Mouse (Mus musculus): Measurements from ENCODE around the gene Pgs1. TPM values are rescaled to one million over a fixed set of nuclear protein-coding genes. Genes with fewer than 3 reads are reported as not detected.
A peak's percentile ranks its signal among the peaks of the same experiment; 100 is the strongest.

Gene Pgs1
- total RNA-seq, 2 experiments from 2014 or later, result 75.1 to 79.4 TPM

GRCm38 (mm10) chr11:118003176-118003575, 17.1 kb downstream of the Pgs1 start:
- DNase-seq, result no peak

- DNase-seq, result no peak
Measured at GRCm38 (mm10) chr11:118003718-118004117, 17.6 kb downstream of the Pgs1 start.

GRCm38 (mm10) chr11:118004217-118004616, 18.1 kb downstream of the Pgs1 start:
- no peak for DNase-seq

GRCm38 (mm10) chr11:118007460-118008143, 21.5 kb downstream of the Pgs1 start:
- no peak for DNase-seq

- no peak for DNase-seq
Measured at GRCm38 (mm10) chr11:118008144-118008805, 22.2 kb downstream of the Pgs1 start.

GRCm38 (mm10) chr11:118008843-118009242, 22.8 kb downstream of the Pgs1 start:
- no peak for DNase-seq

- DNase-seq, result no peak
Measured at GRCm38 (mm10) chr11:118009865-118010571, 23.9 kb downstream of the Pgs1 start.

GRCm38 (mm10) chr11:118012595-118012994, 26.5 kb downstream of the Pgs1 start:
- no peak for DNase-seq

- DNase-seq, result no peak
Measured at GRCm38 (mm10) chr11:118013339-118013738, 27.2 kb downstream of the Pgs1 start.

GRCm38 (mm10) chr11:118014391-118014995, 28.4 kb downstream of the Pgs1 start:
- no peak for DNase-seq

- no peak for DNase-seq
Measured at GRCm38 (mm10) chr11:118015381-118016145, 29.5 kb downstream of the Pgs1 start.

- DNase-seq, result no peak
Measured at GRCm38 (mm10) chr11:118018328-118018727, 32.2 kb downstream of the Pgs1 start.

GRCm38 (mm10) chr11:118021806-118022205, 35.7 kb downstream of the Pgs1 start:
- peak; percentile 70 to 72 for DNase-seq

GRCm38 (mm10) chr11:118023475-118023874, 37.4 kb downstream of the Pgs1 start:
- no peak for DNase-seq

GRCm38 (mm10) chr11:118024111-118024510, 38.0 kb downstream of the Pgs1 start:
- no peak for DNase-seq

- no peak for DNase-seq
Measured at GRCm38 (mm10) chr11:118029170-118029569, 43.1 kb downstream of the Pgs1 start.

GRCm38 (mm10) chr11:118031134-118031533, 45.0 kb downstream of the Pgs1 start:
- no peak for DNase-seq

GRCm38 (mm10) chr11:118034395-118034794, 48.3 kb downstream of the Pgs1 start:
- DNase-seq, result no peak

GRCm38 (mm10) chr11:118035068-118035467, 49.0 kb downstream of the Pgs1 start:
- DNase-seq, result no peak

- DNase-seq, result no peak
Measured at GRCm38 (mm10) chr11:118042791-118043190, 56.7 kb downstream of the Pgs1 start.

- peak; percentile 63 to 67 for DNase-seq
Measured at GRCm38 (mm10) chr11:118043293-118043907, 57.3 kb downstream of the Pgs1 start.

GRCm38 (mm10) chr11:118049641-118050040, 63.5 kb downstream of the Pgs1 start:
- DNase-seq, result no peak

Measured in layer of hippocampus, postnatal 36 days (tissue).